Mouse (Mus musculus) ES-E14 (cell line): ENCODE measurements around the gene 4933428G20Rik. TPM values are rescaled to one million over a fixed set of nuclear protein-coding genes. Genes with fewer than 3 reads are reported as not detected.

Experiments
- DNase-seq: peaks from one replicate; pipeline ENCODE4 v3.0.0-alpha.2; 2013; ENCODE audit warnings: low read depth, low spot score
- H3K27ac ChIP-seq: 2 replicates; pipeline ENCODE4 v1.5.1; 2012; ENCODE audit warnings: low read depth, mild to moderate bottlenecking, low read length, moderate library complexity, mixed read lengths; ENCODE audit not compliant: poor library complexity, insufficient read depth, severe bottlenecking
- H3K36me3 ChIP-seq: 2 replicates; pipeline ENCODE4 v1.6.1; 2012; ENCODE audit warnings: mild to moderate bottlenecking, low read length, moderate library complexity, mixed read lengths; ENCODE audit not compliant: control insufficient read depth, poor library complexity, insufficient read depth, severe bottlenecking
- H3K4me1 ChIP-seq, 2 experiments: fragments of 150-350 bp in 1 of 2; sonication (generic) in 1 of 2; 2 replicates each; pipeline ENCODE4 v1.6.1; 2012; ENCODE audit warnings: low read length in 2 of 2, mild to moderate bottlenecking in 1 of 2, mixed read lengths in 1 of 2; ENCODE audit not compliant: control insufficient read depth in 2 of 2, insufficient read depth in 2 of 2, poor library complexity in 1 of 2
- H3K4me3 ChIP-seq, 2 experiments: fragments of 150-350 bp in 1 of 2; sonication (generic) in 1 of 2; 2 replicates each; pipeline ENCODE4 v1.5.1; 2012; ENCODE audit warnings: low read length in 2 of 2, low read depth in 1 of 2, mild to moderate bottlenecking in 1 of 2, mixed read lengths in 1 of 2; ENCODE audit not compliant: insufficient read depth in 1 of 2, poor library complexity in 1 of 2, severe bottlenecking in 1 of 2
- H3K9ac ChIP-seq: 2 replicates; pipeline ENCODE4 v1.6.1; 2012; ENCODE audit warnings: low read depth, mild to moderate bottlenecking, low read length, mixed read lengths; ENCODE audit not compliant: poor library complexity, insufficient read depth, severe bottlenecking
- H3K9me3 ChIP-seq: fragments of 150-350 bp; sonication (generic); 2 replicates; pipeline ENCODE4 v1.6.1; 2012; ENCODE audit warnings: low read depth, mild to moderate bottlenecking, low read length; ENCODE audit not compliant: control insufficient read depth, insufficient read depth
- CHD2 ChIP-seq: IDR thresholded peaks from 2 replicates; pipeline ENCODE4 v1.6.1; 2014; ENCODE audit warnings: mild to moderate bottlenecking, low read depth, low read length, inconsistent platforms
- HCFC1 ChIP-seq: IDR thresholded peaks from 2 replicates; pipeline ENCODE4 v1.6.1; 2012; ENCODE audit warnings: low read length, inconsistent platforms, borderline replicate concordance; ENCODE audit not compliant: insufficient read depth
- MAFK ChIP-seq: IDR thresholded peaks from 2 replicates; pipeline ENCODE4 v1.6.1; 2014; ENCODE audit warnings: mild to moderate bottlenecking, low read depth, low read length, inconsistent platforms; ENCODE audit not compliant: insufficient read depth
- ZC3H11A ChIP-seq: IDR thresholded peaks from 2 replicates; pipeline ENCODE4 v1.6.1; 2012; ENCODE audit warnings: low read depth, mild to moderate bottlenecking, inconsistent platforms, low read length, borderline replicate concordance
- ZNF384 ChIP-seq: IDR thresholded peaks from 2 replicates; pipeline ENCODE4 v1.6.1; 2012; ENCODE audit warnings: low read depth, low read length, inconsistent platforms
- in situ Hi-C, 2 experiments: fragments of 600-800 bp; cut with MboI; formaldehyde crosslinking; loops; one replicate each; pipeline ENCODE4 v1.15.1; 2025; ENCODE audit warnings: low sequenced_read_pairs in 2 of 2, inconsistent platforms in 1 of 2; ENCODE audit not compliant: unreplicated experiment in 2 of 2
- total RNA-seq: library from RNA; depleted of rRNA; stranded (reverse); fragments of 300-350 nt; gene quantifications from 2 replicates; pipeline ENCODE4 v1.2.3, GENCODE M21; 2012

4933428G20Rik gene
- total RNA-seq, 1 experiment, result 0.36 TPM

- H3K36me3 ChIP-seq, result no peaks in the 10 kb centered on the region; the same call in 1 of the 2 replicates
- in situ Hi-C loops, result no loop called here
- H3K27ac ChIP-seq, result no peak overlapping the region
- no peak overlapping the region for H3K9ac ChIP-seq
- peaks cover 4 to 33% of the 10 kb centered on the region in 2 experiments for H3K4me1 ChIP-seq
- H3K4me3 ChIP-seq, result no peak overlapping the region
- no peaks in the 10 kb centered on the region for H3K9me3 ChIP-seq
- DNase-seq, result no peak
- TF ChIP-seq MAFK (no peak), ZC3H11A (no peak), HCFC1 (no peak)
Observed at GRCm38 (mm10) chr11:97540604-97541003, 40.5 kb upstream of the 4933428G20Rik start.

GRCm38 (mm10) chr11:97540136-97540535 lies 40.0 kb upstream of the 4933428G20Rik start:
- Histone ChIP-seq H3K9me3 (no peaks in the 10 kb centered on the region), H3K4me3 (no peak overlapping the region), H3K4me1 (peaks cover 4 to 33% of the 10 kb centered on the region in 2 experiments), H3K36me3 (no peaks in the 10 kb centered on the region; the same call in 1 of the 2 replicates), H3K9ac (no peak overlapping the region), H3K27ac (no peak overlapping the region)
- in situ Hi-C loops, result no loop called here
- DNase-seq, result no peak
- TF ChIP-seq CHD2 (no peak), ZC3H11A (no peak), ZNF384 (no peak), HCFC1 (no peak), MAFK (no peak)

GRCm38 (mm10) chr11:97539622-97540021 lies 39.5 kb upstream of the 4933428G20Rik start:
- no peak overlapping the region for H3K4me3 ChIP-seq
- no peak overlapping the region for H3K27ac ChIP-seq
- peaks cover 4 to 33% of the 10 kb centered on the region in 2 experiments for H3K4me1 ChIP-seq
- H3K9ac ChIP-seq, result no peak overlapping the region
- no peak for DNase-seq
- TF ChIP-seq ZC3H11A, result no peak
- no peak for TF ChIP-seq MAFK
- TF ChIP-seq ZNF384, result no peak
- no peak for TF ChIP-seq HCFC1
- TF ChIP-seq CHD2, result no peak
- in situ Hi-C loops, result no loop called here
- H3K36me3 ChIP-seq, result no peaks in the 10 kb centered on the region; the same call in 1 of the 2 replicates
- no peaks in the 10 kb centered on the region for H3K9me3 ChIP-seq

- Histone ChIP-seq H3K4me1 (peaks cover 5 to 29% of the 10 kb centered on the region in 2 experiments), H3K9ac (no peak overlapping the region; the same call in 1 of the 2 replicates), H3K27ac (no peak overlapping the region), H3K36me3 (no peaks in the 10 kb centered on the region; the same call in 1 of the 2 replicates), H3K9me3 (no peaks in the 10 kb centered on the region), H3K4me3 (peak overlapping the region; percentile 56 to 58; a peak in 3 of 4 replicates)
- no peak for TF ChIP-seq MAFK
- TF ChIP-seq CHD2, result no peak
- no peak for TF ChIP-seq HCFC1
- no peak for TF ChIP-seq ZNF384
- no peak for TF ChIP-seq ZC3H11A
- DNase-seq, result no peak
- in situ Hi-C loops, result no loop called here
Observed at GRCm38 (mm10) chr11:97537580-97538089, 37.5 kb upstream of the 4933428G20Rik start.
